Mouse (Mus musculus): ENCODE results near the gene Ttc28.

DNA sequence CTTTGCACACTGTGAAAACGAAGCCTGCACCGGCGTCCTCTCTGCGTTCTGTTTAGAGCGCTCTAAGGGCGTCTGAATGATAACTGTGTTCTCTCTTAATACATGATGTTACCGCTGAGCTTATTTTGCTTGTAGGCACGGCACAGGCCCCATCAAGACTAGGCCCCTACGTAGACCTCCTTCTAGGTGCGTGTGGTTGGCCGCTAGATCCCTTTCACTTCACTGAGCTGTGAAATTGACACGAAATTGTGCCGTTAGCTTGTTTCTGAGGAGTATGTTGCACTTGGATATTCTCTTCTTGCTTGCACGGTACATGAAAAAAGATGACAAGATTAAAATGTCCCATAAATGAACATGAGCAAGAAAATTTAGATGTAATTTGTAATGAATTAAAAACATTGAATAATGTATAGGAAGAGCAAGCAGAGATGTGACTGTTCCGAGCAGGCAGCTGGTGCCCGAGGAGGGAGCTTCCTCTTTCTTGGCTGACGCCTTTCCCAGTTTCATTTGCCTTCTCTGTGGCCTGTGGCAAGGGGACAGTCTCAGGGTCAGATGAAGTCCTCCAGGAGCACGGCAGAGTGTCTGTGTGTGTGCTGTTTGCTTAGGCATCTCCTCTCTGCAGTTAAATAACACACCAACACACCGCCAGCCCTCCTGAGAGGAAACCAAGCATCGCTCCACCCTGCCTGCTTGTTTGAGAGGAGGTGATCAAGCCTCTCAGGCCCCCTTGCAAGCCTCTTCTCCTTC is 261.7 kb downstream of the Ttc28 start:
- TF ChIP-seq TAL1 (IDR thresholded peaks at IDR 0.05; ENCODE audit: low read length), result no peak
- no peak for TF ChIP-seq GATA1 (IDR thresholded peaks at IDR 0.05; ENCODE audit: low read length)

All from erythroblast, embryonic 14.5 days (primary cell).